Mouse (Mus musculus) liver (tissue): ENCODE results near the gene Srsf10.

ENCODE experiments used
- DNase-seq: peaks from one replicate; pipeline ENCODE4 v3.0.0-alpha.2; 2020; ENCODE audit warnings: mixed read lengths

The Srsf10 gene

GRCm38 (mm10) chr4:135855536-135856222 lies at the start of gene Srsf10:
TSS of gene Srsf10 (plus strand) at chr4:135855747.
- DNase-seq = peak; percentile 98

- DNase-seq = no peak
Observed at GRCm38 (mm10) chr4:135814896-135815295, 40.7 kb upstream of the Srsf10 start.

- peak; percentile 78 for DNase-seq
Observed at GRCm38 (mm10) chr4:135816905-135817622, 38.5 kb upstream of the Srsf10 start.

- DNase-seq = no peak
Observed at GRCm38 (mm10) chr4:135818366-135818765, 37.2 kb upstream of the Srsf10 start.

- peak; percentile 31 for DNase-seq
Observed at GRCm38 (mm10) chr4:135819826-135820526, 35.6 kb upstream of the Srsf10 start.

- no peak for DNase-seq
Observed at GRCm38 (mm10) chr4:135821772-135822171, 33.8 kb upstream of the Srsf10 start.

DNA sequence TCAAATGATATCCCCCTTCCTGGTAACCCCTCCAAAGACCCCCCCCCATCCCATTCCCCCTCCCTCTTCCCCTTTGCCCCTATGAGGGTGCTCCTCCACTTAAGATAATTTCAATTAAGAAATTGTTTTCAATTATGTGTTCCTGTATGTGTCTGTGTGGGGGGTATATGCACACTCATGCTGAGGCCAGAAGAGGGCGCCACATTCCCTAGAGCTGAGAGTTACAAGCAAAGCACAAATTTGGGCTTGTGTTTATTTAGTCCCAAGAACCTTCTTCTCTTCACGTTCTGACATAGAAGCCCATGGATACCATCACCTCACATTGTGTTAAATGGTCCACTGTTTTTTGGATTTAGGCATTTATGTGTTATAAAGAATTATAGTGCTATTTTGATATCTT lies 32.2 kb upstream of the Srsf10 start:
- peak; percentile 61 for DNase-seq

GRCm38 (mm10) chr4:135824254-135824653 lies 31.3 kb upstream of the Srsf10 start:
- no peak for DNase-seq

DNA sequence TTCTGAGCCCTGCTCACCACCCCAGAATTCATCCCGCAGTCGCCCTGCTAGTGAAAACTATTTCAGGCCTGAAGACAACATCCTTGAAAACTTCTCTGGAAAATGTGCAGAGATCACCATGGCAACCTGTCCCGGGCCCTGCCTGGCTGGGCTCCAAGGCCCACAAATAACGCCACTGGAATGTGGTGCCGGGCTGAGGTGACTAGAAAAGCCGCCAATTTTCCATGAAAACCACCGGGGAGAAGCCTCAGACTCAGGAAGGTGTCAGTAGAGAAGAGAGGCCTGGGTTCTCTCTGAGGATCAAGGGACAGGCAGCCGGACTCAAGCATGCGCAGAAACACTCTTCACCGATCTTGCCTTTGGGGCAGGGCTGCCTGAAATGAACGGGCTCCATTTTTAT lies 27.1 kb upstream of the Srsf10 start:
- DNase-seq = peak; percentile 50

GRCm38 (mm10) chr4:135832070-135832469 lies 23.5 kb upstream of the Srsf10 start:
- DNase-seq = no peak

DNA sequence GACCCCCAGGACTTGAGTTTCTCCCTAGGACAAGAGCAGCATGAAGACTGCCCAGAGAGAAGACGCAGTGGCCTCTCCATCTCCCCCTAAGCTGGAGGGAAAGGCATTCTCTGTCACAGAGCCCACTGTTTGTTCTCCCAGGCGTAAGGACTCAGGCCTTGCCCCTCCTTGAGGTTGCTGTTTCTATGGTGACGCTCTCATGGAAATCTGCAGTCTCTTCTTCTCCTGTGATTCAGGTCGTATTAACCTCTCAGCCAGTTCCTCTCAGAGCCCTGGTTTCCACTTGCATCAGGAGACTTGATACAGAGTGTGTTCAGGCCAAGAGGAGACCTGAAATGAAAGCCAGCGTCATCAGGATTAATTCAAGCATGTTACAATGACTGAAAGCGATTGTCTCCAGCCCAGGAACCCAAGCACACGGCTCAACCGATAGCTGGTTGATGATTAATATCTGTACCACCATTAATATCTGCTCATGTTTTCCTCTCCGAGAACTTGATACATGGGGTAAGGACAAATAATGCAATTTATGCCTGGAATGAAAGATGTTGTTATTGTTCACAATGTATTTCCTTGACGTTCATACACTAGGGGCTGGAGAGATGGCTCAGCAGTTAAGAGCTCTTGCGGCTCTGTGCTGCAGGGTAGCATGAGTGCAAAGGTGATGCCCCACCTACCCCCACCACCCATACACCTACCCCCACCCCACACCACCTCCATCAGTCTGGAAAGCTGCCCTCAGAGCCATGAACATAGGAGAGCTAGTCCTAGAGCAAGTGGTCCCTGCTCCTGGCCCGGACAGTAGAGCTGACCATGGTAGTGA lies 22.0 kb upstream of the Srsf10 start:
- DNase-seq = no peak

GRCm38 (mm10) chr4:135834124-135834717 lies 21.3 kb upstream of the Srsf10 start:
- DNase-seq = no peak

DNA sequence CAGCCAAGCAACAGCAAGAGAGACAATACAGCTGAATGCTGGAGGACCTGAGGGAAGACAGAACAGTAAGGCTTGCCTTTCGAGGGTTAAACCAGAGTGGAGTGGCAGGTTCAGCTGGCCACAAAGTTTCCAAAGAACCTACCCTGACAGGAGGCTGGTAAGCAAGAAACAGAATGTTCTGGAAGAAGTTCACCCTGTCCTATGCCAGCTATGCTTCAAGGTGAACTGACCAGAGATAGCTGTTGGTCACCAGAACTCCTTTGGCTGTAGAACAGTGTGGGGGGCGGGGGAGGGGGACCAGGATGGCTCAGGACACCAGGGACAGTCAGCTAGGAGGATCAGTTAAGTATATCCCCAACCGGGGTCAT lies 16.6 kb upstream of the Srsf10 start:
- DNase-seq = no peak

DNA sequence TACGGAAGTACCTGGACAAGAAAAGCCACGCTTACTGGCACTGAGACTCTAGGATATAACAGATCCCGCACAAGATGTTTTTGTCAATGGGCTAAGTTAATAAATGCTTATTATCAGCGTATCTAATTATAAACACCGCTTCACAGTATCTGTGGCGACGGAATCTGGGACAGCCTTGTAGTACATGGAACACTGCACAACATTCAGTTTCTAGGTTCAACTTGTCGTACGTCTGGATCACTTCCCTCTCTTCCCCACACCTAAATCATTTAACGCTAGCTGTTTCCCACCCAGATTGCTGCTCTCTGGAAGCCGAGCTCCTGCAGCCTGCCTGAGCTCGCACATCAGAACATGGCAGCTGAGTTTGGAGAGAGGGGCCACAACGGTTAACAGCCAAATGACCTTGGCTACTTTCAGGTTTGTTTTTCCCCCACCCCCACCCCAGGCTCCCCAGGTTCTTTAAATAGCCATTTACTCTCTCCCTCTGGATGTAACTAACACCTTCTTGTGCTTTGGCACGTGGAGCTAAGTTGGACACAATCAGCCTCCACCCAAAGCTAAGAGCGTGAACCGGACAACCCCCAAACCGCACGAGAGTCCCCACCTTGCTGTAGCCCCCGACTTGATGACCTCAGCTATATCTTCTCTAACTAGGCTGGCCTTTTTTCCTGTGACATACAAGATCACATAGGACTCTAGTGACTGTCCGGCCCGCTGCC lies 16.1 kb upstream of the Srsf10 start:
- DNase-seq = no peak

DNA sequence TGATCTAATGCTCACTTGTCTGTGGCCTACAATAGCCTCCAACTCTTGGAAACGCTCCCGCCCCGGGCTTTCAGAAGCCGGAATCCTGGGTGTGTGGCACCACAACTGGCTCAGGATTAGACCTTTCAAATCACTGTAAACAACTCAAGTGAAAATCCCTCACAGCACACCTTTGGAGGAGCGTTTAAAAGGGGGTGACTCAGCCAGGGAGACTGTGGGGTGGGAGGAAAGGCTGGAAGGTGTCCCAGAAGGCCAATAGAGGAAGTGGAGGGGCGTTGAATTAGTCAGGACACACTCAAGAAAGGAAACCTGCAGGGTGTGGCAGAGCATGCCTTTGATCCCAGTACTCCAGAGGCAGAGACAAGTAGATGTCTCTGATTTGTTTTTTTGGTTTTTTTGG lies 11.1 kb upstream of the Srsf10 start:
- no peak for DNase-seq

- no peak for DNase-seq
Observed at GRCm38 (mm10) chr4:135847581-135847980, 8.0 kb upstream of the Srsf10 start.

DNA sequence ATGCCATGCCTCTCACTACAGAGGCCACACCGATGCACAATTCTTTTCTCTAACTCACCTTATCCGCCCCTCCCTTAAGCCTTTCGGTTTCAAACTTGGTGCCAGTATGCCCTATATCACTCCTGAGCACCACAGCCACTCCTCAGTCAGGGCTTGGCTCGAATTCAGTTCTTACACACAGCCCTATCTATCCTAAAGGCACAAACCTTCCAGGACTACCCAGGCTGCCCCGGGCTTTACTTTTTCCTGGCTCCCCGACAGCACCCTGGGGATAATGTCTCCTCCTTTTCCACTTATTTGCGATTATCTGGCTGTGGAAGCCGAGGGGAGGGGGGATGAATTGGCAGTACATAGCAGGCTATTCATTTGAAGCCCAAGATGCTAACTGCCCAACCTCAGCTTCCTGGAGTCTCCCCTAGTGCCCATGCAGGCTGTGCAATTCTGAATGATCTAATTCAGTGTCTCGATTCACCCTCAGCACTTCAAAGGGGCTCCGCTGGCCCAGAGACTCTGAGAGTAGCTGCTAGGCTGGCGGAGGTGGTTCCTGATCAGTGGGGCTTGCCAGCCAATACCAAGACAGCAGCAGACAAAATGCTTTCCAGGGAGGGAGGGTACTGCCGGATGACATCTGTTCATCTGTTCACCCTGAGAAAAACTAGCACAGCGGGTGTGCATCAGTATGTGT lies 5.0 kb upstream of the Srsf10 start:
- DNase-seq = peak; percentile 43

DNA sequence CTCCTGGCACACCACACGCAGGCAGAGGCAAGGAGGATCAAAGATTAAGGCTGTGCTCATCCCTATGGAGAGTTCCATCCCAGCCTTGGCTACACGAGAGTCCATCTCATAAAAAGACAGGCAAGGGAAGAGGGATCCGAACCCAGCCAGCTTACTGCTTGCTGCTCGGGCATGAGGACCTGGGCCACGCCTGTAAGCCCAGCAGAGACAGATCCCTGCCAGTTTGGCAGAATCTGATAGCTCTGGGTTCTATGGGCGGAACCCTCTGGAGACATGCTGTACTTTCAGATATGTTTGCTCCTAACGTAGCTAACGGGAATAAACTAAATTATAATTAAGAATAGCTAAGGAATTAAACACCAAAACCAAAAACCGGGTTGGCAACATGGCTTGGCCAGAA lies 3.6 kb upstream of the Srsf10 start:
- peak; percentile 88 for DNase-seq

- no peak for DNase-seq
Observed at GRCm38 (mm10) chr4:135853987-135854546, 1.5 kb upstream of the Srsf10 start.

GRCm38 (mm10) chr4:135854630-135855029 lies 917 bp upstream of the Srsf10 start:
- no peak for DNase-seq

DNA sequence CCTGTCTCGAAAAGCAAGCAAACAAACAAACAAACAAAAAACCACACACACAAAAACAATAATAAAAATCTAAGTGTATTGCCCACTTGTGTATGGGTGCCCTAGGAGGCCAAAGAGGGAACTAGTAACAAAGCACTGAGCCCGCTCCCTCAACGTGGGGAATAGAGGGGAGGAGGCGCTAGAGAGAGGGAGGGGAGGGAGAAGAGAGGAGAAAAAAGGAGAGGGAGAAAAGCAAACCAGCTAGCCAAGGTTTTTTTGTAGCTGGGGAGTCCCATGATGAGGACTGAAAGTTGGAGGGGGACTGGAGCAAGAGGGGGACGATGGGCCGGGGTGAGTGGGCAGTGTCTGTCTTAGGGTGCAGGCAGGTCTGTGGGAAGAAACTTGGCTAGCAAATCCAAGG lies 467 bp upstream of the Srsf10 start:
- peak; percentile 64 for DNase-seq
